Mouse (Mus musculus): ENCODE data around the gene Isg20l2.

DNA sequence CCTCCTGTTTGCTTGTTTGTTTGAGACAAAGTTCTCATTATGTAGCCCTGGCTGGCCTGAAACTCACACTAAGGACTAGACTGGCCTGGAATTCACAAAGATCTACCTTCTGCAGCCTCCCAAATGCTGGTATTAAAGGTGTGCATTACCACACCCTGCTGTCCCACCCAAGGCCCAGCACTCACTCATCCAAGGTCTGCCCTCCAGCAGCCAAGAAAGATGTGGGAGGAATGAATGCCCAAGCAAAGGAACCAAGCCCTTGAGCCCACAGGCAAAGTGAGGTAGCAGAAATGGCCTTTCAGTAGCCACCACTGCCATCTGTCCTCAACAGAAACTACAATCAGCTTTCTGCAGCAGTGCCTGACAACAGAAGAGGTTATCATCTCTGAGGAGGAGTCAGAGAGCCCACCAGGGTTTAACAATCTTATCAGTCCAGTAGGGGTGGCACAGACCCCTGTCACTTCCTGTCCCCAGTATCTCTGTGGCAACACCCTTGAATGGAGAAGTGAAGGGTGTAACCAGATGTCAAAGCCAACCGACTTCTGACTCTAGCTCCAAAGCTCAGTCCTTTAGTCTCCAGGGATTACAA, 29.0 kb upstream of the Isg20l2 start:
- no peak for TF ChIP-seq CTCF (IDR thresholded peaks at IDR 0.05; ENCODE audit: insufficient read depth, low read length)
- TF ChIP-seq POLR2A (IDR thresholded peaks at IDR 0.05; ENCODE audit: borderline replicate concordance, extremely low read depth, low read depth, low read length): no peak

Measured in lung, adult 2 months (tissue).